In genomic region chr14:105359829-105360228, GRCm38 (mm10) we compare ENCODE assay signal across 21 mouse cellular contexts.
A peak's percentile ranks its signal among the peaks of the same experiment; 100 is the strongest.
DNase-seq lines count a peak whose midpoint lies in the region; ATAC-seq and TF ChIP-seq lines count a peak whose summit lies in the region.
"Had no signal": no experiment of that assay in that cellular context is flagged by ENCODE, and none has a peak within 500 bp of the region (broad histone marks: within the 10 kb centered on the region; RNA-seq: fewer than 3 reads in every experiment).

No protein-coding gene starts in this region.

- TF ChIP-seq CTCF in C2C12 (IDR thresholded peaks at IDR 0.05; ENCODE audit: control insufficient read depth, insufficient read depth, insufficient read length) = no peak

- ATAC-seq in heart, embryonic 13.5 days (ENCODE audit: extremely low read depth, insufficient number of reproducible peaks, low FRiP score, low TSS enrichment) = no peak
- ATAC-seq: activated CD4-positive, CD25-positive, alpha-beta regulatory T cell, adult 4 months; forebrain, embryonic 14.5 days; forebrain, postnatal 0 days; hindbrain, postnatal 0 days; inflammation-experienced regulatory T-cells, adult 6 months; intestine, embryonic 16.5 days had no signal

- H3ac ChIP-seq in C2C12 (ENCODE audit: control insufficient read depth, insufficient read length, low read depth) (no peak overlapping the region), myocyte (ENCODE audit: control insufficient read depth, insufficient read length) (no peak overlapping the region)

- no peak for TF ChIP-seq POLR2A in myocyte (IDR thresholded peaks at IDR 0.05; ENCODE audit: insufficient read length, low read depth)

- H3K79me3 ChIP-seq in C2C12 (ENCODE audit: low read depth) = no peaks in the 10 kb centered on the region

- DNase-seq in heart, postnatal 4 days = no peak
- DNase-seq in 3T3-L1 (ENCODE audit: low read depth, low spot score) = peak; percentile 57
- no peak for DNase-seq in forebrain, embryonic 10.5 days (ENCODE audit: extremely low spot score, low spot score)
- DNase-seq in kidney, adult 9 months = no peak
- DNase-seq: cerebellum, adult 18-20 months; cerebellum, adult 9-10 months; forebrain, postnatal 0 days; kidney, adult 18-20 months had no signal

- H3K79me2 ChIP-seq in C2C12 (ENCODE audit: control insufficient read depth, insufficient read depth) = no peaks in the 10 kb centered on the region
- no peaks in the 10 kb centered on the region for H3K79me2 ChIP-seq in myocyte (ENCODE audit: control insufficient read depth, insufficient read depth)

- no peaks in the 10 kb centered on the region for H3K27me3 ChIP-seq in heart, embryonic 13.5 days (replicated peaks)
- H3K27me3 ChIP-seq in C2C12 (ENCODE audit: control insufficient read depth, insufficient read depth, insufficient read length) = no peaks in the 10 kb centered on the region
- no peaks in the 10 kb centered on the region for H3K27me3 ChIP-seq in myocyte (ENCODE audit: control insufficient read depth, insufficient read depth, insufficient read length)
- H3K27me3 ChIP-seq in forebrain, embryonic 10.5 days (ENCODE audit: poor library complexity, severe bottlenecking) = peaks cover 28% of the 10 kb centered on the region
- H3K27me3 ChIP-seq: CH12.LX; heart, embryonic 12.5 days had no signal

- no peak overlapping the region for H3K4me2 ChIP-seq in heart, embryonic 13.5 days
- H3K4me2 ChIP-seq in myocyte (ENCODE audit: low read depth) = peak overlapping the region; percentile 19
- H3K4me2 ChIP-seq: heart, embryonic 12.5 days; hindbrain, embryonic 14.5 days had no signal

- no peaks in the 10 kb centered on the region for H3K9me3 ChIP-seq in heart, embryonic 13.5 days
- no peaks in the 10 kb centered on the region for H3K9me3 ChIP-seq in forebrain, embryonic 10.5 days
- H3K9me3 ChIP-seq: heart, embryonic 12.5 days had no signal

- H3K27ac ChIP-seq in heart, embryonic 13.5 days (replicated peaks) = peak overlapping the region; percentile 59; the same call in 1 of the 2 replicates
- no peak overlapping the region for H3K27ac ChIP-seq in forebrain, embryonic 10.5 days
- H3K27ac ChIP-seq: gastrocnemius, adult 2 months; hindbrain, embryonic 14.5 days; hindbrain, postnatal 0 days had no signal

- H3K36me3 ChIP-seq in heart, embryonic 13.5 days = no peaks in the 10 kb centered on the region
- H3K36me3 ChIP-seq in C2C12 (ENCODE audit: control insufficient read depth, insufficient read depth) (no peaks in the 10 kb centered on the region), myocyte (ENCODE audit: control insufficient read depth, insufficient read depth) (no peaks in the 10 kb centered on the region)
- H3K36me3 ChIP-seq in forebrain, embryonic 10.5 days (replicated peaks) = no peaks in the 10 kb centered on the region
- H3K36me3 ChIP-seq: G1E; heart, embryonic 12.5 days had no signal

- H3K4me3 ChIP-seq in heart, embryonic 13.5 days = no peak overlapping the region
- H3K4me3 ChIP-seq in C2C12 (ENCODE audit: insufficient read depth, poor library complexity, severe bottlenecking) (no peak overlapping the region), myocyte (no peak overlapping the region)
- no peak overlapping the region for H3K4me3 ChIP-seq in forebrain, embryonic 10.5 days
- H3K4me3 ChIP-seq: gastrocnemius, adult 2 months; heart, embryonic 12.5 days had no signal

- H3K4me1 ChIP-seq in heart, embryonic 13.5 days = peaks cover 32% of the 10 kb centered on the region
- no peaks in the 10 kb centered on the region for H3K4me1 ChIP-seq in forebrain, embryonic 10.5 days

- H3K9ac ChIP-seq in heart, embryonic 13.5 days = no peak overlapping the region
- H3K9ac ChIP-seq: forebrain, postnatal 0 days; heart, embryonic 12.5 days; hindbrain, embryonic 14.5 days had no signal

- WGBS in heart, embryonic 13.5 days = 66% methylated on average over 3 of the region's 3 CpGs
- WGBS in forebrain, embryonic 10.5 days = 89% methylated on average over 3 of the region's 3 CpGs

TF ChIP-seq in C2C12, 6 proteins besides CTCF, POLR2A, EP300 and RAD21:
- no peak for TF ChIP-seq FOSL1 (IDR thresholded peaks at IDR 0.05; ENCODE audit: insufficient read depth, low read length, poor library complexity, severe bottlenecking)
- TF ChIP-seq MYOD1 (IDR thresholded peaks at IDR 0.05; ENCODE audit: control insufficient read depth, insufficient read length, low read depth) = peak; percentile 84

TF ChIP-seq in myocyte, 11 proteins besides CTCF, POLR2A, EP300 and RAD21:
- TF ChIP-seq MYOD1 (IDR thresholded peaks at IDR 0.05; ENCODE audit: control insufficient read depth in 1 of 3, insufficient read length in 2 of 3, low read depth in 2 of 3) = peak in 2 of 3 experiments; percentile 64 to 74
- no peak for TF ChIP-seq SRF (IDR thresholded peaks at IDR 0.05; ENCODE audit: control insufficient read depth, insufficient read length, low read depth)
- TF ChIP-seq MYOG (IDR thresholded peaks at IDR 0.05; ENCODE audit: control insufficient read depth in 1 of 3, insufficient read depth in 1 of 3, insufficient read length in 2 of 3, low read depth in 2 of 3) = peak in 1 of 3 experiments; percentile 10
